Mouse (Mus musculus) liver, embryonic 13.5 days (tissue): ENCODE results near the gene Mogs. TPM values are rescaled to one million over a fixed set of nuclear protein-coding genes. Genes with fewer than 3 reads are reported as not detected.
A peak's percentile ranks its signal among the peaks of the same experiment; 100 is the strongest.
"Not testable (repeated sequence)": the region's sequence is repeated elsewhere in the genome, so short reads cannot be mapped to it uniquely, and the experiment has no call there.

Experiments
- ATAC-seq: fragments of 200-750 bp; cut with Nextera tagmentation; 2 replicates; pipeline ENCODE4 v1.8.0; 2017; ENCODE audit warnings: low read depth, mild to moderate bottlenecking, moderate number of reproducible peaks, moderate library complexity
- DNase-seq: peaks from one replicate; pipeline ENCODE4 v3.0.0; 2022
- H3K27ac ChIP-seq: fragments of 300-500 bp; sonication (generic); 2 replicates; pipeline ENCODE4 v1.5.1; 2015; ENCODE audit warnings: moderate library complexity, mild to moderate bottlenecking, inconsistent platforms
- H3K27me3 ChIP-seq: fragments of 300-500 bp; sonication (generic); 2 replicates; pipeline ENCODE4 v1.6.1; 2015; ENCODE audit warnings: mild to moderate bottlenecking, inconsistent platforms
- H3K36me3 ChIP-seq: fragments of 300-500 bp; sonication (generic); 2 replicates; pipeline ENCODE4 v1.6.1; 2015; ENCODE audit warnings: mild to moderate bottlenecking, inconsistent platforms
- H3K4me1 ChIP-seq: fragments of 300-500 bp; sonication (generic); replicated peaks from 2 replicates; pipeline ENCODE4 v1.6.1; 2015; ENCODE audit warnings: inconsistent platforms
- H3K4me2 ChIP-seq: fragments of 300-500 bp; sonication (generic); 2 replicates; pipeline ENCODE4 v1.6.1; 2015; ENCODE audit warnings: inconsistent platforms, mild to moderate bottlenecking, moderate library complexity
- H3K4me3 ChIP-seq: fragments of 300-500 bp; sonication (generic); replicated peaks from 2 replicates; pipeline ENCODE4 v1.5.1; 2015; ENCODE audit warnings: mild to moderate bottlenecking, inconsistent platforms
- H3K9ac ChIP-seq: fragments of 300-500 bp; sonication (generic); 2 replicates; pipeline ENCODE4 v1.6.1; 2015; ENCODE audit warnings: mild to moderate bottlenecking, inconsistent platforms
- H3K9me3 ChIP-seq: fragments of 300-500 bp; sonication (generic); replicated peaks from 2 replicates; pipeline ENCODE4 v1.6.1; 2016; ENCODE audit warnings: inconsistent platforms
- WGBS: fragments of 180-500 bp; shearing (Covaris S2); methylation state at CpG from one replicate; pipeline ENCODE4 v1.1.7; 2015; ENCODE audit not compliant: insufficient replicate concordance; 5-methylcytosine and 5-hydroxymethylcytosine counted together
- polyA plus RNA-seq: library from polyadenylated mRNA; unstranded; fragments of >200 nt; fragmentation: Nextera tagmentation; extraction: Ambion mirVana; gene quantifications from 2 replicates; pipeline ENCODE4 v1.2.1, GENCODE M21; 2015

Mogs gene
- polyA plus RNA-seq, 1 experiment from 2014 or later: 46.7 TPM

DNA sequence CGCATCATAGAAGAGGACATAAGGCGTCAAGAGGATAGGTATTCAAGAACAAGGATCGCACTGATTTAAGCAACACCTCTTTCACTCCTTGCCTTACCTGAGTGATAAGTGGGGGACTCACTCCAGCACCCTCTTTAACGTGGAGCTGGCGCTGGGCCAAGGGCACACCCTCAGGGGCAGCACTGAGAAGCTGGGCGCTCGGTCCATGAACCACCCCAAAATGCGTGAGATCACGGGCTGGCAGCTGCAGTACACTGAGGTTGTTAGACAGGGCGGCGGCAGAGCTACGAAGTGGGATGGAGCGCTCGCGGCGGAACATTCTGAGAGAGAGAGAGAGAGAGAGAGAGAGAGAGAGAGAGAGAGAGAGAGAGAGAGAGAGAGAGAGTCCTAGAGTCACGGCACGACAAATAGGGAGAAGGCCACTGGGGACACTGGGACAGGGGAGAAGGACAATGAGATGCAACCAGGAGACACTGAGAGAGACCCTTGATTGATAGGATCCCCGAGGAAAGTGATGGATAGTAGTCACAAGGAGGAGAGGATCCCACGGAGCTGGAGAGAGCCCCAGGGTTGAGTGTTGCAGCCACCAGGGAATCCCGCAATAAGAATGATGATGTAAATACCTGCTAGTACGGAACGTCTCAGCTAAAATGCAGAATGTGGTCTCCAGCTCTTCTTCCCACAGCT is 40.4 kb downstream of the Mogs start:
- H3K4me3 ChIP-seq: peak overlapping the region; percentile 54
- ATAC-seq: no peak
- no peaks in the 10 kb centered on the region for H3K9me3 ChIP-seq
- no peaks in the 10 kb centered on the region for H3K36me3 ChIP-seq
- peaks cover 28% of the 10 kb centered on the region for H3K4me1 ChIP-seq
- peak overlapping the region; percentile 78 for H3K4me2 ChIP-seq
- peak overlapping the region; percentile 34; the same call in 1 of the 2 replicates for H3K9ac ChIP-seq
- no peak for DNase-seq
- no peak overlapping the region for H3K27ac ChIP-seq
- peaks cover 65% of the 10 kb centered on the region for H3K27me3 ChIP-seq
- WGBS: 13% methylated on average over 23 of the region's 23 CpGs

GRCm38 (mm10) chr6:83156259-83156684 is 41.0 kb downstream of the Mogs start, which contains the start of the genes Wdr54 and 1700003E16Rik:
TSS of gene Wdr54 (minus strand) at chr6:83156397.
TSS of gene 1700003E16Rik (plus strand) at chr6:83156404.
- 3% methylated on average over 32 of the region's 32 CpGs for WGBS

GRCm38 (mm10) chr6:83159456-83159855 is 44.2 kb downstream of the Mogs start:
- DNase-seq, H3K4me3 ChIP-seq, ATAC-seq, H3K9me3 ChIP-seq, H3K36me3 ChIP-seq, H3K9ac ChIP-seq, H3K4me2 ChIP-seq, H3K27ac ChIP-seq: not testable (repeated sequence)
- Histone ChIP-seq H3K4me1 (peaks cover 29% of the 10 kb centered on the region), H3K27me3 (peaks cover 69% of the 10 kb centered on the region)
- WGBS: 28% methylated on average over 3 of the region's 3 CpGs

More at GRCm38 (mm10) chr6:83156259-83156684, 41.0 kb downstream of the Mogs start, which contains the start of the genes Wdr54 and 1700003E16Rik:
- H3K9ac ChIP-seq: peak within 1 kb of the TSS; percentile 34; the same call in 1 of the 2 replicates
- peak; percentile 35 for ATAC-seq
- H3K9me3 ChIP-seq: no peaks in the 10 kb centered on the region
- H3K27ac ChIP-seq: no peak within 1 kb of the TSS
- no peaks in the 10 kb centered on the region for H3K36me3 ChIP-seq
- H3K4me2 ChIP-seq: peak within 1 kb of the TSS; percentile 78
- H3K4me1 ChIP-seq: peaks cover 28% of the 10 kb centered on the region
- H3K4me3 ChIP-seq: peak within 1 kb of the TSS; percentile 54
- DNase-seq: peak; percentile 23
- H3K27me3 ChIP-seq: peaks cover 71% of the 10 kb centered on the region

DNA sequence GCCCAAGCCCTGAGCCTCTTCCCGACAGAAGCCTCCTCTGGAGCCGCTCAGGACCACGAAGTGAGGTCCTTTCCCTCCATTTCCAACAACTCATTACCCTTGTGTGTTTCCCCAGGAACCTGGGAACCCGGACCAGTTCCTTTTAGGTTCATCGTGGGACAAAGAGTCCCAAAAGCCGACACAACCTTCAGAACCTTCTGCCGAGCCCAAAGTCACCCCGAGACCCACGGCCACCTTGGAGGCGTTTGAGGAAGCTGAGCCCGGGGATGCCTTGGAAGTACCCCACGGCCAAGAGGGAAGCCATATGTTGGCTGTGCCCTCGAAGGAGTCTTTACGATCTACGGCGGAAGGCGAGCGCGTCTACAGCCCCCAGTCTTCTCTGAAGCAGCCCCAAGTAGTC is 46.1 kb downstream of the Mogs start:
- Histone ChIP-seq H3K27me3 (peaks cover 49% of the 10 kb centered on the region), H3K9ac (peak overlapping the region; percentile 44; the same call in 1 of the 2 replicates), H3K36me3 (no peaks in the 10 kb centered on the region), H3K4me2 (peak overlapping the region; percentile 66), H3K4me1 (peaks cover 29% of the 10 kb centered on the region), H3K4me3 (peak overlapping the region; percentile 45), H3K9me3 (no peaks in the 10 kb centered on the region), H3K27ac (no peak overlapping the region)
- DNase-seq (no peak), ATAC-seq (no peak)
- 12% methylated on average over 19 of the region's 19 CpGs for WGBS

GRCm38 (mm10) chr6:83161921-83162641 is 46.8 kb downstream of the Mogs start:
- Histone ChIP-seq H3K4me1 (peaks cover 33% of the 10 kb centered on the region), H3K9ac (peak overlapping the region; percentile 44; the same call in 1 of the 2 replicates), H3K4me3 (peak overlapping the region; percentile 45), H3K9me3 (no peaks in the 10 kb centered on the region), H3K36me3 (no peaks in the 10 kb centered on the region), H3K4me2 (peak overlapping the region; percentile 66), H3K27me3 (peaks cover 43% of the 10 kb centered on the region), H3K27ac (no peak overlapping the region)
- 1% methylated on average over 49 of the region's 49 CpGs for WGBS
- DNase-seq: no peak
- ATAC-seq: no peak

GRCm38 (mm10) chr6:83162701-83163100 is 47.4 kb downstream of the Mogs start:
- Histone ChIP-seq H3K4me3 (peak overlapping the region; percentile 45), H3K9ac (peak overlapping the region; percentile 44; the same call in 1 of the 2 replicates), H3K9me3 (no peaks in the 10 kb centered on the region), H3K4me2 (peak overlapping the region; percentile 66), H3K36me3 (no peaks in the 10 kb centered on the region), H3K4me1 (peaks cover 39% of the 10 kb centered on the region), H3K27ac (no peak overlapping the region), H3K27me3 (peaks cover 38% of the 10 kb centered on the region)
- WGBS: 1% methylated on average over 8 of the region's 8 CpGs
- ATAC-seq: no peak
- DNase-seq: peak; percentile 46

GRCm38 (mm10) chr6:83165026-83165606 is 49.8 kb downstream of the Mogs start:
- no peak for DNase-seq
- H3K4me3 ChIP-seq: peak overlapping the region; percentile 80
- peak overlapping the region; percentile 91 for H3K9ac ChIP-seq
- peaks cover 34% of the 10 kb centered on the region for H3K27me3 ChIP-seq
- no peaks in the 10 kb centered on the region for H3K9me3 ChIP-seq
- H3K27ac ChIP-seq: peak overlapping the region; percentile 80
- WGBS: 4% methylated on average over 6 of the region's 6 CpGs
- H3K4me1 ChIP-seq: peaks cover 49% of the 10 kb centered on the region
- ATAC-seq: peak; percentile 10; the same call in 1 of the 2 replicates
- peak overlapping the region; percentile 84 for H3K4me2 ChIP-seq
- no peaks in the 10 kb centered on the region for H3K36me3 ChIP-seq

GRCm38 (mm10) chr6:83165607-83166242 is 50.4 kb downstream of the Mogs start, which contains the start of gene Dctn1:
TSS of gene Dctn1 (plus strand) at chr6:83165920.
- peak; percentile 87 for ATAC-seq
- peak within 1 kb of the TSS; percentile 80 for H3K27ac ChIP-seq
- H3K27me3 ChIP-seq: peaks cover 28% of the 10 kb centered on the region
- peak within 1 kb of the TSS; percentile 80 for H3K4me3 ChIP-seq
- peak; percentile 91 for DNase-seq
- peak within 1 kb of the TSS; percentile 91 for H3K9ac ChIP-seq
- peak within 1 kb of the TSS; percentile 84 for H3K4me2 ChIP-seq
- under 1% methylated on average over 58 of the region's 58 CpGs for WGBS
- peaks cover 49% of the 10 kb centered on the region for H3K4me1 ChIP-seq
- H3K9me3 ChIP-seq: no peaks in the 10 kb centered on the region
- no peaks in the 10 kb centered on the region for H3K36me3 ChIP-seq

DNA sequence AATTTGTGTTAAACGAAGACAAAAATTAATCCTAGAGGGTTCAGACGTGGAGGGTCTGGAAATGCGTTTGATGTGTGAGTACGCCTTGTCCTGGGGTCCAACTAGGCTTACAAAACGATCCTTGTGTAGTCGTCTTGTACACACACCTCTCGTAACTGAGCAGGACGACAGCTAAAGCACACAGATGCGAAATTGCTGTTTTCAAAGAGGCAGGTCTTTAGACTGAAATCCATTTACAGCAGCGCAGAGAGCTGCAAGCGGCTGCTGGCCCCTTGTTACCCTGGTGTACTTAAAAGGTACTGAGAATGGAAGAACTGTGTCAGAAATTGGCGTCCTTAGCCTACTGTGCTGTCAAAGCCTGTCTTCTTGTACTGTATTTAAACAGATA is 50.9 kb downstream of the Mogs start:
- no peaks in the 10 kb centered on the region for H3K9me3 ChIP-seq
- DNase-seq (no peak), ATAC-seq (0 out of 2 replicates have a peak, but pooled peaks have one; percentile 1)
- peak overlapping the region; percentile 91 for H3K9ac ChIP-seq
- peak overlapping the region; percentile 80 for H3K27ac ChIP-seq
- WGBS: under 1% methylated on average over 12 of the region's 12 CpGs
- peak overlapping the region; percentile 80 for H3K4me3 ChIP-seq
- H3K4me1 ChIP-seq: peaks cover 48% of the 10 kb centered on the region
- no peaks in the 10 kb centered on the region for H3K36me3 ChIP-seq
- peaks cover 23% of the 10 kb centered on the region for H3K27me3 ChIP-seq
- H3K4me2 ChIP-seq: peak overlapping the region; percentile 84
